Comparison of ENCODE assay signal across 14 mouse cellular contexts in genomic region chr5:9345038-9345617, GRCm38 (mm10).
DNase-seq lines count a peak whose midpoint lies in the region; ATAC-seq and TF ChIP-seq lines count a peak whose summit lies in the region.
"Had no signal": no experiment of that assay in that cellular context is flagged by ENCODE, and none has a peak within 500 bp of the region (broad histone marks: within the 10 kb centered on the region; RNA-seq: fewer than 3 reads in every experiment).

No protein-coding gene starts in this region.

- no peaks in the 10 kb centered on the region for H3K36me3 ChIP-seq in forebrain, embryonic 11.5 days (ENCODE audit: control insufficient read depth, insufficient read depth, low read length)
- no peaks in the 10 kb centered on the region for H3K36me3 ChIP-seq in forebrain, embryonic 10.5 days (replicated peaks)
- H3K36me3 ChIP-seq in forebrain, postnatal 0 days (ENCODE audit: insufficient read depth): no peaks in the 10 kb centered on the region
- no peaks in the 10 kb centered on the region for H3K36me3 ChIP-seq in midbrain, postnatal 0 days (ENCODE audit: insufficient read depth, low read length)
- H3K36me3 ChIP-seq: heart, embryonic 12.5 days had no signal

- H3K4me1 ChIP-seq in forebrain, embryonic 11.5 days (replicated peaks; ENCODE audit: control insufficient read depth, insufficient read depth, low read length): no peaks in the 10 kb centered on the region; the same call in 1 of the 2 replicates
- H3K4me1 ChIP-seq in forebrain, embryonic 10.5 days: peaks cover 5% of the 10 kb centered on the region; the same call in 1 of the 2 replicates
- no peaks in the 10 kb centered on the region for H3K4me1 ChIP-seq in forebrain, postnatal 0 days (ENCODE audit: insufficient read depth)
- 0 out of 2 replicates have a peak, but pooled peaks cover 11% of the 10 kb centered on the region for H3K4me1 ChIP-seq in midbrain, postnatal 0 days (ENCODE audit: insufficient read depth, low read length)
- H3K4me1 ChIP-seq: heart, embryonic 12.5 days had no signal

- H3K9me3 ChIP-seq in forebrain, embryonic 11.5 days (ENCODE audit: control insufficient read depth, low read length): no peaks in the 10 kb centered on the region
- no peaks in the 10 kb centered on the region for H3K9me3 ChIP-seq in forebrain, embryonic 10.5 days
- H3K9me3 ChIP-seq in forebrain, postnatal 0 days (ENCODE audit: low read length): no peaks in the 10 kb centered on the region
- H3K9me3 ChIP-seq in midbrain, postnatal 0 days (ENCODE audit: low read length): no peaks in the 10 kb centered on the region
- H3K9me3 ChIP-seq: heart, embryonic 12.5 days had no signal

- no peak overlapping the region for H3K4me2 ChIP-seq in forebrain, embryonic 11.5 days (ENCODE audit: low read depth, low read length, severe bottlenecking)
- H3K4me2 ChIP-seq in forebrain, postnatal 0 days (ENCODE audit: low read depth): no peak overlapping the region
- no peak overlapping the region for H3K4me2 ChIP-seq in midbrain, postnatal 0 days (ENCODE audit: low read depth, low read length, poor library complexity, severe bottlenecking)
- H3K4me2 ChIP-seq: heart, embryonic 12.5 days had no signal

- no peaks in the 10 kb centered on the region for H3K27me3 ChIP-seq in forebrain, embryonic 11.5 days (ENCODE audit: control insufficient read depth, insufficient read depth, low read length)
- H3K27me3 ChIP-seq in forebrain, embryonic 10.5 days (ENCODE audit: poor library complexity, severe bottlenecking): no peaks in the 10 kb centered on the region
- no peaks in the 10 kb centered on the region for H3K27me3 ChIP-seq in forebrain, postnatal 0 days (ENCODE audit: insufficient read depth, low read length)
- H3K27me3 ChIP-seq in midbrain, postnatal 0 days (ENCODE audit: insufficient read depth, low read length): no peaks in the 10 kb centered on the region
- H3K27me3 ChIP-seq: heart, embryonic 12.5 days had no signal

- no peak for DNase-seq in forebrain, embryonic 11.5 days (ENCODE audit: low spot score)
- no peak for DNase-seq in forebrain, embryonic 10.5 days (ENCODE audit: extremely low spot score, low spot score)
- peak; percentile 69 for DNase-seq in cerebellum, adult 9-11 months
- DNase-seq in forebrain, postnatal 0 days: no peak
- peak; percentile 56 for DNase-seq in midbrain, postnatal 0 days (ENCODE audit: low spot score)
- DNase-seq in adrenal gland, adult 2 months: no peak
- no peak for DNase-seq in lung, postnatal 10 days
- DNase-seq in c-Kit-positive CD71-positive TER-119-positive erythroid progenitor cells, embryonic 14.5 days (ENCODE audit: low spot score): no peak
- DNase-seq: spleen, adult 18-20 months; thymus, postnatal 4 days had no signal

- H3K9ac ChIP-seq in forebrain, embryonic 11.5 days (ENCODE audit: low read length): no peak overlapping the region
- H3K9ac ChIP-seq in forebrain, postnatal 0 days: no peak overlapping the region
- H3K9ac ChIP-seq in midbrain, postnatal 0 days (replicated peaks; ENCODE audit: low read length, poor library complexity, severe bottlenecking): no peak overlapping the region
- H3K9ac ChIP-seq: heart, embryonic 12.5 days had no signal

- TF ChIP-seq CTCF in forebrain, postnatal 0 days (IDR thresholded peaks at IDR 0.05; ENCODE audit: low read depth): no peak
- no peak for TF ChIP-seq CTCF in midbrain, postnatal 0 days (IDR thresholded peaks at IDR 0.05)

- 79% methylated on average over 10 of the region's 10 CpGs for WGBS in forebrain, embryonic 11.5 days
- WGBS in forebrain, embryonic 10.5 days: 90% methylated on average over 10 of the region's 10 CpGs
- 69% methylated on average over 10 of the region's 10 CpGs for WGBS in forebrain, postnatal 0 days
- 56% methylated on average over 10 of the region's 10 CpGs for WGBS in midbrain, postnatal 0 days

- no peak overlapping the region for H3K4me3 ChIP-seq in forebrain, embryonic 11.5 days (ENCODE audit: low read depth, low read length)
- H3K4me3 ChIP-seq in forebrain, embryonic 10.5 days: no peak overlapping the region
- no peak overlapping the region for H3K4me3 ChIP-seq in forebrain, postnatal 0 days (ENCODE audit: low read depth, low read length)
- H3K4me3 ChIP-seq in midbrain, postnatal 0 days (ENCODE audit: low read depth, low read length): no peak overlapping the region
- H3K4me3 ChIP-seq: heart, embryonic 12.5 days; layer of hippocampus, adult 2 months had no signal

- peak; percentile 37; the same call in 1 of the 2 replicates for ATAC-seq in forebrain, embryonic 11.5 days (replicated peaks; ENCODE audit: low FRiP score)
- ATAC-seq in forebrain, postnatal 0 days: peak; percentile 44
- ATAC-seq in midbrain, postnatal 0 days (ENCODE audit: low FRiP score): peak; percentile 48
- ATAC-seq: intestine, postnatal 0 days had no signal

- no peak overlapping the region for H3K27ac ChIP-seq in forebrain, embryonic 11.5 days (ENCODE audit: low read depth, low read length)
- H3K27ac ChIP-seq in forebrain, embryonic 10.5 days: no peak overlapping the region
- no peak overlapping the region for H3K27ac ChIP-seq in forebrain, postnatal 0 days (ENCODE audit: low read depth, low read length)
- H3K27ac ChIP-seq in midbrain, postnatal 0 days (ENCODE audit: low read depth, low read length): peak overlapping the region; percentile 43
- H3K27ac ChIP-seq: layer of hippocampus, adult 2 months; macrophage had no signal

Comparison
In these comparisons a context has a peak if more than half of its experiments do, and no peak if none do; other contexts are left out.
1. DNase-seq: peak in cerebellum, adult 9-11 months (single experiment) and midbrain, postnatal 0 days (single experiment); none in forebrain, embryonic 11.5 days (single experiment), forebrain, embryonic 10.5 days (single experiment), forebrain, postnatal 0 days (single experiment), adrenal gland, adult 2 months (single experiment), lung, postnatal 10 days (single experiment) and c-Kit-positive CD71-positive TER-119-positive erythroid progenitor cells, embryonic 14.5 days (single experiment).
2. Peak in every context shown above with its lines, with median percentiles within 50 percentile points of each other: ATAC-seq.